Mouse (Mus musculus): ENCODE data around the gene Nfatc2ip.

GRCm38 (mm10) chr7:126397822-126398221 is 1.3 kb upstream of the Nfatc2ip start:
- TF ChIP-seq CTCF (IDR thresholded peaks at IDR 0.05; ENCODE audit: borderline replicate concordance, control insufficient read depth, extremely low read depth, insufficient read depth, low read length, poor library complexity) (no peak), POLR2A (IDR thresholded peaks at IDR 0.05; ENCODE audit: control insufficient read depth, extremely low read depth, insufficient read depth, low read length, poor library complexity) (no peak)

Data from thymus, adult 2 months (tissue).